Mouse (Mus musculus): ENCODE measurements at regions not wholly inside any gene's neighbourhood (a gene's known extent, or its start where the extent isn't known, plus 50 kb on each side); places are given as distances from the start of the nearest gene placed in this dataset.

- Histone ChIP-seq H3K4me1 (no peaks in the 10 kb centered on the region), H3K9me3 (replicated peaks) (no peaks in the 10 kb centered on the region), H3K27me3 (no peaks in the 10 kb centered on the region), H3K4me3 (no peak overlapping the region), H3K9ac (no peak overlapping the region), H3K36me3 (no peaks in the 10 kb centered on the region), H3K4me2 (replicated peaks) (no peak overlapping the region), H3K27ac (no peak overlapping the region)
- ATAC-seq (ENCODE audit: low FRiP score) = no peak
- WGBS = 59% methylated on average over 6 of the region's 6 CpGs
Measured at GRCm38 (mm10) chr5:64625841-64626298, 177.3 kb upstream of the Klf3 start.

- 55% methylated on average over 9 of the region's 9 CpGs for WGBS
- no peaks in the 10 kb centered on the region for H3K27me3 ChIP-seq
- no peak overlapping the region for H3K4me3 ChIP-seq
Measured at GRCm38 (mm10) chr5:64626351-64626750, 176.8 kb upstream of the Klf3 start.

GRCm38 (mm10) chr5:64630582-64630981, 172.6 kb upstream of the Klf3 start:
- Histone ChIP-seq H3K36me3 (no peaks in the 10 kb centered on the region), H3K4me1 (no peaks in the 10 kb centered on the region), H3K27ac (no peak overlapping the region), H3K4me3 (no peak overlapping the region), H3K4me2 (replicated peaks) (no peak overlapping the region), H3K9ac (no peak overlapping the region), H3K9me3 (replicated peaks) (no peaks in the 10 kb centered on the region), H3K27me3 (no peaks in the 10 kb centered on the region)
- ATAC-seq (ENCODE audit: low FRiP score) = no peak
- 75% methylated on average over 2 of the region's 2 CpGs for WGBS

More at GRCm38 (mm10) chr5:64626351-64626750, 176.8 kb upstream of the Klf3 start:
- H3K36me3 ChIP-seq = no peaks in the 10 kb centered on the region
- no peak overlapping the region for H3K4me2 ChIP-seq (replicated peaks)
- H3K9me3 ChIP-seq (replicated peaks) = no peaks in the 10 kb centered on the region
- H3K4me1 ChIP-seq = no peaks in the 10 kb centered on the region
- H3K9ac ChIP-seq = no peak overlapping the region
- H3K27ac ChIP-seq = no peak overlapping the region
- no peak for ATAC-seq (ENCODE audit: low FRiP score)

GRCm38 (mm10) chr5:64632171-64632570, 171.0 kb upstream of the Klf3 start:
- ATAC-seq (ENCODE audit: low FRiP score) = no peak
- H3K27ac ChIP-seq = no peak overlapping the region
- no peak overlapping the region for H3K4me3 ChIP-seq
- H3K36me3 ChIP-seq = no peaks in the 10 kb centered on the region
- H3K27me3 ChIP-seq = no peaks in the 10 kb centered on the region
- 93% methylated on average over 5 of the region's 5 CpGs for WGBS
- H3K4me2 ChIP-seq (replicated peaks) = no peak overlapping the region
- no peak overlapping the region for H3K9ac ChIP-seq
- H3K9me3 ChIP-seq (replicated peaks) = no peaks in the 10 kb centered on the region
- H3K4me1 ChIP-seq = no peaks in the 10 kb centered on the region

GRCm38 (mm10) chr5:64634008-64634407, 169.2 kb upstream of the Klf3 start:
- Histone ChIP-seq H3K4me3 (no peak overlapping the region), H3K4me2 (replicated peaks) (no peak overlapping the region), H3K9me3 (replicated peaks) (no peaks in the 10 kb centered on the region), H3K36me3 (no peaks in the 10 kb centered on the region), H3K4me1 (no peaks in the 10 kb centered on the region), H3K27me3 (no peaks in the 10 kb centered on the region), H3K27ac (no peak overlapping the region), H3K9ac (no peak overlapping the region)
- ATAC-seq (ENCODE audit: low FRiP score) = no peak
- 65% methylated on average over 8 of the region's 8 CpGs for WGBS

GRCm38 (mm10) chr5:64634721-64635120, 168.5 kb upstream of the Klf3 start:
- ATAC-seq (ENCODE audit: low FRiP score) = no peak
- H3K4me2 ChIP-seq (replicated peaks) = no peak overlapping the region
- no peaks in the 10 kb centered on the region for H3K36me3 ChIP-seq
- H3K27me3 ChIP-seq = no peaks in the 10 kb centered on the region
- H3K4me1 ChIP-seq = no peaks in the 10 kb centered on the region
- no peak overlapping the region for H3K9ac ChIP-seq
- no peak overlapping the region for H3K4me3 ChIP-seq
- 83% methylated on average over 4 of the region's 4 CpGs for WGBS
- no peak overlapping the region for H3K27ac ChIP-seq
- no peaks in the 10 kb centered on the region for H3K9me3 ChIP-seq (replicated peaks)

- Histone ChIP-seq H3K4me3 (no peak overlapping the region), H3K4me1 (no peaks in the 10 kb centered on the region), H3K36me3 (no peaks in the 10 kb centered on the region), H3K9ac (no peak overlapping the region), H3K27me3 (no peaks in the 10 kb centered on the region), H3K4me2 (replicated peaks) (no peak overlapping the region), H3K9me3 (replicated peaks) (no peaks in the 10 kb centered on the region), H3K27ac (no peak overlapping the region)
- no peak for ATAC-seq (ENCODE audit: low FRiP score)
- WGBS = 95% methylated on average over 3 of the region's 3 CpGs
Measured at GRCm38 (mm10) chr5:64636301-64636700, 166.9 kb upstream of the Klf3 start.

- Histone ChIP-seq H3K27me3 (no peaks in the 10 kb centered on the region), H3K9me3 (replicated peaks) (0 out of 2 replicates have a peak, but pooled peaks cover 4% of the 10 kb centered on the region), H3K27ac (no peak overlapping the region), H3K4me3 (no peak overlapping the region), H3K4me2 (replicated peaks) (no peak overlapping the region), H3K36me3 (no peaks in the 10 kb centered on the region), H3K9ac (no peak overlapping the region), H3K4me1 (peaks cover 14% of the 10 kb centered on the region)
- WGBS = 96% methylated on average over 1 of the region's 1 CpGs
- no peak for ATAC-seq (ENCODE audit: low FRiP score)
Measured at GRCm38 (mm10) chr5:64643584-64643983, 159.6 kb upstream of the Klf3 start.

- H3K4me3 ChIP-seq = peak overlapping the region; percentile 29
- H3K27me3 ChIP-seq = no peaks in the 10 kb centered on the region
- H3K4me1 ChIP-seq = peaks cover 16% of the 10 kb centered on the region
- peak overlapping the region; percentile 45 for H3K9ac ChIP-seq
- peak overlapping the region; percentile 56 for H3K4me2 ChIP-seq (replicated peaks)
- 1% methylated on average over 18 of the region's 18 CpGs for WGBS
- ATAC-seq (ENCODE audit: low FRiP score) = peak; percentile 90
- H3K27ac ChIP-seq = peak overlapping the region; percentile 88
- H3K36me3 ChIP-seq = no peaks in the 10 kb centered on the region
- H3K9me3 ChIP-seq (replicated peaks) = 0 out of 2 replicates have a peak, but pooled peaks cover 4% of the 10 kb centered on the region
Measured at GRCm38 (mm10) chr5:64647417-64648125, 155.6 kb upstream of the Klf3 start.

- 6% methylated on average over 8 of the region's 8 CpGs for WGBS
- H3K4me3 ChIP-seq = no peak overlapping the region
- H3K4me1 ChIP-seq = peaks cover 16% of the 10 kb centered on the region
- peak; percentile 44; the same call in 1 of the 2 replicates for ATAC-seq (ENCODE audit: low FRiP score)
- H3K36me3 ChIP-seq = no peaks in the 10 kb centered on the region
- no peak overlapping the region for H3K9ac ChIP-seq
- peak overlapping the region; percentile 78 for H3K27ac ChIP-seq
- H3K4me2 ChIP-seq (replicated peaks) = no peak overlapping the region
- H3K27me3 ChIP-seq = no peaks in the 10 kb centered on the region
- H3K9me3 ChIP-seq (replicated peaks) = 0 out of 2 replicates have a peak, but pooled peaks cover 4% of the 10 kb centered on the region
Measured at GRCm38 (mm10) chr5:64648492-64648891, 154.7 kb upstream of the Klf3 start.

GRCm38 (mm10) chr5:64651407-64651806, 151.8 kb upstream of the Klf3 start:
- Histone ChIP-seq H3K4me1 (peaks cover 16% of the 10 kb centered on the region), H3K4me2 (replicated peaks) (no peak overlapping the region), H3K9me3 (replicated peaks) (no peaks in the 10 kb centered on the region), H3K36me3 (no peaks in the 10 kb centered on the region), H3K27me3 (no peaks in the 10 kb centered on the region), H3K27ac (no peak overlapping the region), H3K9ac (no peak overlapping the region), H3K4me3 (no peak overlapping the region)
- no peak for ATAC-seq (ENCODE audit: low FRiP score)
- WGBS = 72% methylated on average over 3 of the region's 3 CpGs

- Histone ChIP-seq H3K27me3 (no peaks in the 10 kb centered on the region), H3K9me3 (replicated peaks) (no peaks in the 10 kb centered on the region), H3K36me3 (no peaks in the 10 kb centered on the region), H3K4me3 (no peak overlapping the region), H3K9ac (no peak overlapping the region), H3K4me2 (replicated peaks) (no peak overlapping the region), H3K27ac (no peak overlapping the region), H3K4me1 (no peaks in the 10 kb centered on the region; the same call in 1 of the 2 replicates)
- 86% methylated on average over 5 of the region's 5 CpGs for WGBS
- ATAC-seq (ENCODE audit: low FRiP score) = no peak
Measured at GRCm38 (mm10) chr5:64653764-64654163, 149.4 kb upstream of the Klf3 start.

GRCm38 (mm10) chr5:64655286-64655685, 147.9 kb upstream of the Klf3 start:
- no peak overlapping the region for H3K27ac ChIP-seq
- no peaks in the 10 kb centered on the region for H3K36me3 ChIP-seq
- H3K9me3 ChIP-seq (replicated peaks) = no peaks in the 10 kb centered on the region
- no peak overlapping the region for H3K4me2 ChIP-seq (replicated peaks)
- WGBS = 68% methylated on average over 5 of the region's 5 CpGs
- no peak overlapping the region for H3K4me3 ChIP-seq
- no peak overlapping the region for H3K9ac ChIP-seq
- no peaks in the 10 kb centered on the region for H3K27me3 ChIP-seq
- no peaks in the 10 kb centered on the region for H3K4me1 ChIP-seq
- no peak for ATAC-seq (ENCODE audit: low FRiP score)

Data from hindbrain, embryonic 12.5 days (tissue).